Mouse (Mus musculus) kidney, postnatal 0 days (tissue): Measurements from ENCODE around the gene Fgfr2. TPM values are rescaled to one million over a fixed set of nuclear protein-coding genes. Genes with fewer than 3 reads are reported as not detected.

ENCODE experiments used
- ATAC-seq: fragments of 200-750 bp; cut with Nextera tagmentation; replicated peaks from 2 replicates; pipeline ENCODE4 v1.8.0; 2017; ENCODE audit warnings: low read depth, moderate number of reproducible peaks, moderate TSS enrichment, moderate library complexity; ENCODE audit not compliant: low FRiP score
- DNase-seq: peaks from one replicate; pipeline ENCODE4 v3.0.0-alpha.2; 2016; ENCODE audit warnings: low spot score
- H3K27ac ChIP-seq: fragments of 300-500 bp; sonication (generic); 2 replicates; pipeline ENCODE4 v1.5.1; 2014; ENCODE audit warnings: mild to moderate bottlenecking
- H3K27me3 ChIP-seq: fragments of 300-500 bp; sonication (generic); 2 replicates; pipeline ENCODE4 v1.6.1; 2014; ENCODE audit warnings: low read length, mixed read lengths; ENCODE audit not compliant: insufficient read depth
- H3K36me3 ChIP-seq: fragments of 300-500 bp; sonication (generic); 2 replicates; pipeline ENCODE4 v1.6.1; 2014; ENCODE audit warnings: low read length, mixed read lengths; ENCODE audit not compliant: insufficient read depth
- H3K4me1 ChIP-seq: fragments of 300-500 bp; sonication (generic); replicated peaks from 2 replicates; pipeline ENCODE4 v1.6.1; 2014; ENCODE audit warnings: antibody characterized with exemption, low read length, mixed read lengths; ENCODE audit not compliant: insufficient read depth
- H3K4me2 ChIP-seq: fragments of 300-500 bp; sonication (generic); 2 replicates; pipeline ENCODE4 v1.6.1; 2014; ENCODE audit warnings: mild to moderate bottlenecking, low read length, moderate library complexity, mixed read lengths
- H3K4me3 ChIP-seq: fragments of 300-500 bp; sonication (generic); replicated peaks from 2 replicates; pipeline ENCODE4 v1.5.1; 2014; ENCODE audit warnings: low read depth, low read length
- H3K9ac ChIP-seq: fragments of 300-500 bp; sonication (generic); 2 replicates; pipeline ENCODE4 v1.6.1; 2014; ENCODE audit warnings: low read depth, low read length
- H3K9me3 ChIP-seq: fragments of 300-500 bp; sonication (generic); replicated peaks from 2 replicates; pipeline ENCODE4 v1.6.1; 2016; ENCODE audit warnings: low read length, inconsistent platforms, mixed read lengths
- CTCF ChIP-seq: IDR thresholded peaks from 2 replicates; pipeline ENCODE4 v1.5.1; 2016; ENCODE audit warnings: antibody characterized with exemption, low read depth, mild to moderate bottlenecking, moderate library complexity
- WGBS: fragments of 180-500 bp; shearing (Covaris S2); extraction: QIAGEN DNeasy Blood & Tissue Kit; methylation state at CpG from one replicate; pipeline ENCODE4 v1.1.7; 2014; 5-methylcytosine and 5-hydroxymethylcytosine counted together
- polyA plus RNA-seq: library from polyadenylated mRNA; unstranded; fragments of >200 nt; fragmentation: Nextera tagmentation; extraction: Ambion mirVana; gene quantifications from 2 replicates; pipeline ENCODE4 v1.2.1, GENCODE M21; 2015

Fgfr2 gene
- polyA plus RNA-seq, 1 experiment from 2014 or later: 79.8 TPM

DNA sequence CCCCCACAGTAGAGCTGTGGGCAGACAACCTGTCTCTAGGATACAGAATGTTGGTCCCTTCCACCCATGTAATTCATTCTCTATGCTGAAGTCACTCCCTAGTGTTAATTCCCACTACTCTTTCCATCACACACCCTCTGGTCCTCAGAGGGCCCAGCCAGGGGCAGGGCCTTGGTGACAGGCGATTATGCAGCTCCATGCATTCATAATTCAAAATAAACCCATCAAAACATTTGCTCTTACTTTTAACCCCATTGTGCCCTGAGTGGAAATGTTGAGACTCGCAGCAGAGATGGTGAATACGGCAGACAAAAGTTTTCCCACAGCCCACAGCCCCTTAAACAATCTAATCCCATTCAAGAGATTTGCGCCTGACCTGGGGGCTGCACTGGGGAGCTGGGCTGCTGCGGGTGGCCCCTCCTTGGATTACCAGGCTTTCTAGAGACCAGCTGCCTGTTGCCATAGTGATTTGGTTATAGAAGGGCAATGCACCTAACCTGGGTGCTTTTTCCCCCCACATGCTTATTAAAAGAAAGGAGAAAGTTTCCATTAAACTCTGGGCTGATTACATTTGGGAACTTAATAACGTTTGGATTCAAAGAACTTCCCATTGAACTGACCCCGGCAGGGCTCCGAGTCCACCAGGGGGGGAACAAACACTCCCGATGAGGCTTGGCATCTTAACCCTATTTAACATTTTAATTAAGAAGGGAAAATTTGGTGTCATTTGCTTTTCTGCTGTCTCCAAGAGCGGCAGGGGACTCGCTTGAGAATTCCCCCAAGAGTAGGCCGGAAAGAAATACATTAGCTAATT lies 2755.7 kb downstream of the Fgfr2 start:
- Histone ChIP-seq H3K9ac (no peak overlapping the region), H3K9me3 (0 out of 2 replicates have a peak, but pooled peaks cover 3% of the 10 kb centered on the region), H3K4me1 (peaks cover 4% of the 10 kb centered on the region; the same call in 1 of the 2 replicates), H3K27me3 (no peaks in the 10 kb centered on the region), H3K4me3 (no peak overlapping the region), H3K36me3 (no peaks in the 10 kb centered on the region), H3K4me2 (no peak overlapping the region), H3K27ac (no peak overlapping the region)
- WGBS: 58% methylated on average over 12 of the region's 12 CpGs
- no peak for DNase-seq
- ATAC-seq: no peak
- TF ChIP-seq CTCF: no peak

DNA sequence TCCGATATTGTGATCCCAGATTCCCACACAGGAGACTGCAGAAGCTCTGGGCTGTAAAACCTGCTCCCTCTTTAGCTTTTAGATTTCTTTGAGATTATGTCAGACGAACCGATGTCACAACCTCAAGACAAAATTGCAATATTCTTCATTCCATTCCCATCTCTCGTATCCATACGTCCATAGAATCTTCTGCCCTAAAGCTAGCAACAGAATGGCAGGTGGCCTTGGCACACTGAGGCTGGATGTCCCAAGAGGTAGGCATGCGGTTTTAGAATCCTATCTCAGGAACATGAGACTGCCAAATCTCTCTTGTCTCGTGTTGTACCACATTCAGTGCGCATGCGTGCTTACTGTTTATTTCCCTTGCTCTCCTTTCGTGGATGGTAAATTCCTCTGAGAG lies 2757.4 kb downstream of the Fgfr2 start:
- no peak for DNase-seq
- no peak overlapping the region for H3K4me2 ChIP-seq
- WGBS: 94% methylated on average over 10 of the region's 10 CpGs
- no peak for TF ChIP-seq CTCF
- no peak overlapping the region for H3K4me3 ChIP-seq
- H3K9me3 ChIP-seq: 0 out of 2 replicates have a peak, but pooled peaks cover 3% of the 10 kb centered on the region
- no peaks in the 10 kb centered on the region for H3K27me3 ChIP-seq
- no peaks in the 10 kb centered on the region for H3K36me3 ChIP-seq
- H3K4me1 ChIP-seq: peaks cover 4% of the 10 kb centered on the region; the same call in 1 of the 2 replicates
- H3K27ac ChIP-seq: no peak overlapping the region
- ATAC-seq: no peak
- H3K9ac ChIP-seq: no peak overlapping the region

DNA sequence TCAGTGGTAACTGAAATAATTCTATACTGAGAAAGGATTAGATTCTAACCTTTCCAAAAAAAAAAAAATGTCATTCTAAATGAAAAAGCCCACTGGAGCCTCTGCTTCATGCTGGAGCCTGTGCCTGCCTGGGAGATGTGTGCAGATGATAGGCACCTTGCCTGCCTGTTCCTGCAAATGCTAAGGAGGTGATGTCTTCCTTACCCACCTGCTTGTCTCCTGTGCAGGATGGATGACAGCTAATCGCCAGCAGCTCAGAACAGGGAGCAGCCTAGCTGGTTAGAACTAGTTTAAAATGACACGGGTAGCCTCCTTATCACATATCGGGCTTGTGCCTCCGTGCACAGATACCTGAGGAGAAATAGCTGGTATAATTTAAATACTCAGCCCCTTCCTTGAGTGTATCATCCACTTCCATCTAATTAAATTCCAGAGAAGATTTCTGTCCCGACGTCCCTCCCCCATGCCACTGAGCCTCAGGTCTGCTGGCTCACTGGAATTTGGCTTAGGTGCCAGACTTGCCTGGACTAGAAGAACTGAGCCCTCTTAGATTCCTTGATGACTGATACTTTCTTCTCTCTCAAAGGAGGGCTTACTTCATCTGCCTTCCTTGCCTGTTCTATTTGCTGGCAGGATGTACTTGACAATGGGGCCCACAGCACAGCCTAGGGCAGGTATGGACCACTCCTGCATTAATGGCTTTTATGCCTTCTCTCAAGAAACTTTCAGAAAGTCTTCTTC lies 2782.6 kb downstream of the Fgfr2 start:
- Histone ChIP-seq H3K27me3 (no peaks in the 10 kb centered on the region), H3K9ac (no peak overlapping the region), H3K9me3 (no peaks in the 10 kb centered on the region), H3K27ac (no peak overlapping the region), H3K4me2 (no peak overlapping the region), H3K4me1 (no peaks in the 10 kb centered on the region; the same call in 1 of the 2 replicates), H3K4me3 (no peak overlapping the region), H3K36me3 (no peaks in the 10 kb centered on the region)
- TF ChIP-seq CTCF: no peak
- ATAC-seq (no peak), DNase-seq (peak; percentile 11)
- WGBS: 54% methylated on average over 6 of the region's 6 CpGs

DNA sequence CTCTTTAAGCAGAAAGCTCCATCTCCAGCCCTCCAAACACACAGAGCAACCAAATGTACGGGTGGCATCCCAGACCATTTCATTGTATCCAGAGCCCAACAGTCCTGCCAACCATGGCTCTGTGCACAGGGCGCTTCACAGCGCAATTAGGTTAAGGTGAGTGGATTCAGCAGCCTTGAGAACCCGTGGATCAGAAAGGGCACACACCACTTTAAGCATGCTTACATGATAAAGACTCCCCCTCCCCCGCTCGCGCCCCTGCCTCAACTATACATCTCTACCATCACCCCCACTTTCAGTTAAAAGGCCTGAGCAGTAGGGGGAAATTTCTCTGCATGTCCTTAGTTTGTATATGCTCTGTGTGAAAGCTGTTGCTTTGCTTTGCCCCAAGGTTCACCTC lies 2785.5 kb downstream of the Fgfr2 start:
- H3K27me3 ChIP-seq: no peaks in the 10 kb centered on the region
- no peaks in the 10 kb centered on the region; the same call in 1 of the 2 replicates for H3K4me1 ChIP-seq
- no peaks in the 10 kb centered on the region for H3K9me3 ChIP-seq
- no peak overlapping the region for H3K4me2 ChIP-seq
- H3K27ac ChIP-seq: no peak overlapping the region
- DNase-seq: no peak
- WGBS: 92% methylated on average over 7 of the region's 7 CpGs
- ATAC-seq: no peak
- H3K9ac ChIP-seq: no peak overlapping the region
- H3K4me3 ChIP-seq: no peak overlapping the region
- no peaks in the 10 kb centered on the region for H3K36me3 ChIP-seq
- TF ChIP-seq CTCF: no peak

DNA sequence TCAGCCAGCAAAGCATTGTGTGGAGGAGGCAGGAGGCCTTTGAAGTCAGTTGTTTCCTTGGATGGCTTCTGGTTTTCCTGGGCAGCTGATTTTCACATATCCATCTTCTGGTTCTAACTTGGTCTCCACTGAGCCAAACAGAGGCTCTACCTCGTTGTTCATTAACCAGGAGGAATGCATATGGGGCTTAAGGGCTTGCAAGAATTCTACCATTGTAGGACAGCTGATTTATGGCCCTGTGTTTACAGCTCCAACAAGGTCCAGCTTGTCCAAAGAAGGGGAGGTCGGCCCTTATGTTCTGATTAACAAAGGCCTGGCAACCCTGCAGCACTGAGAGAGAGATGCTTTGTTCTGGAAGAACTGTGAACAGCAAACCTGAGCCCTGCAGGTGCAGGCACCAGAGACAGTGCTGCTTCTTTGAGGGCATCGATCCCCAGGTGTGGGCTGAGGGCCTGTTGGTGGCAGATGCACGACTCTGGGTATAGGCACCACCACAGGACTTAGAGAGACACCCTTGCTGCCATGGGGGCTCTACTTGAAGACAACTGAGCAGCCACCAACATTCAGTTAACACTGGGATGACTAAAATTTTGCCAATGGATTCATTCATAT lies 2787.6 kb downstream of the Fgfr2 start:
- H3K4me1 ChIP-seq: no peaks in the 10 kb centered on the region; the same call in 1 of the 2 replicates
- no peak overlapping the region for H3K9ac ChIP-seq
- H3K27me3 ChIP-seq: no peaks in the 10 kb centered on the region
- no peak overlapping the region for H3K4me3 ChIP-seq
- ATAC-seq (peak; percentile 90), DNase-seq (peak; percentile 82)
- no peak overlapping the region for H3K4me2 ChIP-seq
- H3K27ac ChIP-seq: peak overlapping the region; percentile 69
- no peaks in the 10 kb centered on the region for H3K36me3 ChIP-seq
- no peaks in the 10 kb centered on the region for H3K9me3 ChIP-seq
- WGBS: 23% methylated on average over 4 of the region's 4 CpGs
- no peak for TF ChIP-seq CTCF
